Mouse (Mus musculus) CH12.LX (cell line): ENCODE measurements around the gene Dapk3.

Experiments
- JUND ChIP-seq: conservative IDR thresholded peaks from 2 replicates; pipeline ENCODE4 v1.6.1; 2011; ENCODE audit warnings: low read depth, low read length, improper control_type of control experiment
- NRF1 ChIP-seq: IDR thresholded peaks from 2 replicates; pipeline ENCODE4 v1.6.1; 2014; ENCODE audit warnings: low read depth, mild to moderate bottlenecking, inconsistent platforms, low read length, improper control_type of control experiment, moderate library complexity
- POLR2A ChIP-seq: IDR thresholded peaks from 2 replicates; pipeline ENCODE4 v1.6.1; 2011; ENCODE audit warnings: low read depth, mild to moderate bottlenecking, improper control_type of control experiment, low read length
- SIN3A ChIP-seq: IDR thresholded peaks from 2 replicates; pipeline ENCODE4 v1.6.1; 2012; ENCODE audit warnings: low read length, improper control_type of control experiment, inconsistent platforms
- ZMIZ1 ChIP-seq: IDR thresholded peaks from 2 replicates; pipeline ENCODE4 v1.6.1; 2012; ENCODE audit warnings: low read depth, mild to moderate bottlenecking, inconsistent platforms, low read length, improper control_type of control experiment

DNA sequence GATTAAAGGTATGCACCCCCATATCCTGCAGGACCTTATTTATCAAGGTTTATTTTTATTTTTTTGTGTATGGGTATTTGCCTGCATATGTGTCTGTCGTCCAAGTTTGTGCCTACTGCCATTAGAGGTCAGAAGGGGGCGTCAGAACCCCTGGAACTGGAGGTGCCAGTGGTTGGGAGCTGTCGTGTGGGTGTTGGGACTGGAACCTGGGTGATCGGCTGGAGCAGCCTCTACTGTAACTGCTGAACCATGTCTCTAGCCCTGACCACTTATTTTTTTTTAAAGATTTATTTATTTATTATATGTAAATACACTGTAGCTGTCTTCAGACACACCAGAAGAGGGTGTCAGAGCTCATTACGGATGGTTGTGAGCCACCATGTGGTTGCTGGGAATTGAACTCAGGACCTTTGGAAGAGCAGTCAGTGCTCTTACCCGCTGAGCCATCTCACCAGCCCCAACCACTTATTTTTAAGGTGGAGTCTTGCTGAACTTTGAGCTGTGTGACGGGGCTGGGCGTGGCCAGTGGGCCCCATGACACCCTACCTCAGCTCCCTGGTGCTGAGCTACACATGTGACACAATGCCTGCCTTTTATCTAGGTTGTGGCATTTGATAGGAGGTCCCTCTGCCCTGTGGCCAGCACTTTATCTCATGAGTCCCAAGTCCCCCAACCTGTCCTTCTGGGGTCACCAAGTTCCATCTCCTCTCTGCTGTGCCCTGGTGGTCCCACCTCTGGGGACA lies 20.3 kb downstream of the Dapk3 start:
- TF ChIP-seq SIN3A = no peak
- no peak for TF ChIP-seq POLR2A
- no peak for TF ChIP-seq JUND
- no peak for TF ChIP-seq ZMIZ1
- no peak for TF ChIP-seq NRF1
